Mouse (Mus musculus) embryonic facial prominence, embryonic 13.5 days (tissue): ENCODE data around the gene Mlycd. TPM values are rescaled to one million over a fixed set of nuclear protein-coding genes. Genes with fewer than 3 reads are reported as not detected.
A peak's percentile ranks its signal among the peaks of the same experiment; 100 is the strongest.

Experiments used
- ATAC-seq: fragments of 200-750 bp; cut with Nextera tagmentation; 2 replicates; pipeline ENCODE4 v1.8.0; 2017; ENCODE audit warnings: low read depth; ENCODE audit not compliant: insufficient number of reproducible peaks, insufficient read depth, low FRiP score, low TSS enrichment
- H3K27ac ChIP-seq: fragments of 300-500 bp; sonication (generic); 2 replicates; pipeline ENCODE4 v1.5.1; 2015; ENCODE audit warnings: moderate library complexity, mild to moderate bottlenecking, inconsistent platforms
- H3K27me3 ChIP-seq: fragments of 300-500 bp; sonication (generic); 2 replicates; pipeline ENCODE4 v1.6.1; 2015; ENCODE audit warnings: mild to moderate bottlenecking, inconsistent platforms
- H3K36me3 ChIP-seq: fragments of 300-500 bp; sonication (generic); 2 replicates; pipeline ENCODE4 v1.6.1; 2015; ENCODE audit warnings: mild to moderate bottlenecking, inconsistent platforms
- H3K4me1 ChIP-seq: fragments of 300-500 bp; sonication (generic); 2 replicates; pipeline ENCODE4 v1.6.1; 2015; ENCODE audit warnings: inconsistent platforms
- H3K4me2 ChIP-seq: fragments of 300-500 bp; sonication (generic); 2 replicates; pipeline ENCODE4 v1.6.1; 2015; ENCODE audit warnings: moderate library complexity, mild to moderate bottlenecking, inconsistent platforms
- H3K4me3 ChIP-seq: fragments of 300-500 bp; sonication (generic); 2 replicates; pipeline ENCODE4 v1.5.1; 2015; ENCODE audit warnings: mild to moderate bottlenecking, inconsistent platforms
- H3K9ac ChIP-seq: fragments of 300-500 bp; sonication (generic); 2 replicates; pipeline ENCODE4 v1.6.1; 2015; ENCODE audit warnings: mild to moderate bottlenecking, inconsistent platforms
- H3K9me3 ChIP-seq: fragments of 300-500 bp; sonication (generic); 2 replicates; pipeline ENCODE4 v1.6.1; 2016; ENCODE audit warnings: inconsistent platforms
- WGBS: fragments of 180-500 bp; shearing (Covaris S2); methylation state at CpG from one replicate; pipeline ENCODE4 v1.1.7; 2015; ENCODE audit warnings: mixed read lengths; 5-methylcytosine and 5-hydroxymethylcytosine counted together
- polyA plus RNA-seq: library from polyadenylated mRNA; unstranded; fragments of >200 nt; fragmentation: Nextera tagmentation; extraction: Ambion mirVana; gene quantifications from 2 replicates; pipeline ENCODE4 v1.2.1, GENCODE M21; 2015

The Mlycd gene
- polyA plus RNA-seq, 1 experiment from 2014 or later = 11.0 TPM

DNA sequence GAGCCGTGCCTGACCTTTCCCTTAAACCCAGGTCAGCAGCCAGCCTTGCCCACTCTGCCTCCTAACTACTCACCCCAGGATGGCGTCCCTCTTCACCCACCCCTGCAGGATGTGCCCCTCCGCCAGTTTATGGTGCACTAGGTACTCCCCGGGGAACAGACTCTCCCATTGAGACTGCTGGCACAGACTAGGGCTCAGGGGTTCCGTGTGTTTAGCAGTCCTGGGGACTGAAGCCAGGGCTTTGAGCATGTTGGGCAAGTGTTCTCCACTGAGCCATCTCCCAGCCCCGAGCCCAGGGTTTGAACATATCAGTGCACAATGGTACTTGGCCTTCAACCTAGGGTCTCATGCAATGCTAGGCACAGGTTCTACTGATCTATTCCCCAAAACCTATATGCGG, 40.8 kb downstream of the Mlycd start:
- Histone ChIP-seq H3K9ac (no peak overlapping the region), H3K4me1 (peaks cover 13% of the 10 kb centered on the region), H3K4me2 (no peak overlapping the region), H3K4me3 (no peak overlapping the region), H3K36me3 (no peaks in the 10 kb centered on the region), H3K27me3 (no peaks in the 10 kb centered on the region), H3K27ac (no peak overlapping the region), H3K9me3 (no peaks in the 10 kb centered on the region)
- WGBS = 85% methylated on average over 7 of the region's 7 CpGs
- no peak for ATAC-seq

DNA sequence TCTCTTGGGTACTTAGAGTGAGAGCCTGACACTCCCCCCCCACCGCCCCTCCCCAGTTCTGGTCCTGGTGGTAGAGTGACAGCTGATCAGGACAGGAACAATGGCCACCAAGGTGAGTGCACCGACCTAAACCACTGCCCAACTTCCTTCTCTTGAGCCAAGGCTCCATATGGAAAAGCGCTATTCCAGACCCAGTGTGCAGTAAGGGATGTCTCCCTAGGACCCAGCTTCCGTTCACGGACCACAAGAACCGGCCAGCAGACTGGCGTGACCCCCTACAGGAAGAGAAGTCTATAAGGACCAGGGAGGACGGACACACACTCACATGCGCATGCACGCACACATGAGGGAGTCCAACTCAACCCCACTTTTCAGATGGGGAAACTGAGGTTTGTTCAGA, 41.7 kb downstream of the Mlycd start:
- Histone ChIP-seq H3K27me3 (0 out of 2 replicates have a peak, but pooled peaks cover 1% of the 10 kb centered on the region), H3K4me2 (no peak overlapping the region), H3K27ac (no peak overlapping the region), H3K9me3 (no peaks in the 10 kb centered on the region), H3K4me1 (peaks cover 20% of the 10 kb centered on the region), H3K4me3 (no peak overlapping the region), H3K9ac (no peak overlapping the region), H3K36me3 (no peaks in the 10 kb centered on the region)
- ATAC-seq = no peak
- 86% methylated on average over 10 of the region's 10 CpGs for WGBS

DNA sequence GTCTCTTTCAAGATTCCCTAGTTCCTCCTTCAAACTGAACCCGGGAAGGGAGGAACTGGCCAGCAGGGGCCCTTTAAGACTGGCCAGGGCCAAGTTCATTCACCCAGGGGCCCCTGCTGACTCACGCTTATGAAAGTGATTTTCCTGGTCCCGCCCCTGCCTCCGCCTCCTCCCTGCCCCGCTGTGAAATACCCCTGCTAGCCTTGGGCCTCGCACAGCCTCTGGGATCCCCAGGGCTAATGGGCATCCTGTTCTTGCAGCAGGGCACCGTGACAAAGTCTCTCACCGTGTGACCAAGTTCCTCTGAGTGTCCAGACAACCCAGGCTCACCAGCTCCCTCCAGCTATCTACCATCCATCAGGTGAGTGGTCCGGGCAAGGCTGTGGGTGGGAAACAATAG, 42.3 kb downstream of the Mlycd start:
- peaks cover 20% of the 10 kb centered on the region for H3K4me1 ChIP-seq
- H3K4me2 ChIP-seq = no peak overlapping the region

DNA sequence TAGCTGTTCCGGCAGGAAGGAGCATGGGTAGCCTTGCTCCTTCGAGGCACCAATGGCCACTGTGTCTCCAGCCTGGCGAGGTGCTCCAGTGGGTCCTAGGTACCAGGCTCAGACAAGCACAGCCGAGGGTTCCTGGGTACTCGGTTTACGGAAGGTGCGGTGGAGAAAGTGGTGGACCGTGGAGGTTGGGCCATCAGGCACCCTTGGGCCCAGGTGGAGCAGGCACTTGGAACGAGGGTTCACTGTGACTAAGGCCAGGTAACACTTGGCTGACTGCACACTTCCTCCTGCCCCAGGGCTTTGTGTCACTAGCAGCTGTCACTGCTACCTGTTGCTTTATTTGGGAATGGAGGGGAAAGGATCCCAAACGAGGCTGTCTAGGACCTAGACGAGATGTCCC, 42.8 kb downstream of the Mlycd start:
- Histone ChIP-seq H3K36me3 (no peaks in the 10 kb centered on the region), H3K9me3 (no peaks in the 10 kb centered on the region), H3K4me3 (no peak overlapping the region), H3K27ac (no peak overlapping the region), H3K9ac (no peak overlapping the region), H3K27me3 (0 out of 2 replicates have a peak, but pooled peaks cover 4% of the 10 kb centered on the region), H3K4me2 (no peak overlapping the region), H3K4me1 (peaks cover 20% of the 10 kb centered on the region)
- ATAC-seq = no peak
- 65% methylated on average over 11 of the region's 11 CpGs for WGBS

More for the DNA sequence above, 42.3 kb downstream of the Mlycd start:
- Histone ChIP-seq H3K9me3 (no peaks in the 10 kb centered on the region), H3K36me3 (no peaks in the 10 kb centered on the region), H3K4me3 (no peak overlapping the region), H3K9ac (no peak overlapping the region), H3K27me3 (0 out of 2 replicates have a peak, but pooled peaks cover 4% of the 10 kb centered on the region), H3K27ac (no peak overlapping the region)
- no peak for ATAC-seq
- 15% methylated on average over 9 of the region's 9 CpGs for WGBS

DNA sequence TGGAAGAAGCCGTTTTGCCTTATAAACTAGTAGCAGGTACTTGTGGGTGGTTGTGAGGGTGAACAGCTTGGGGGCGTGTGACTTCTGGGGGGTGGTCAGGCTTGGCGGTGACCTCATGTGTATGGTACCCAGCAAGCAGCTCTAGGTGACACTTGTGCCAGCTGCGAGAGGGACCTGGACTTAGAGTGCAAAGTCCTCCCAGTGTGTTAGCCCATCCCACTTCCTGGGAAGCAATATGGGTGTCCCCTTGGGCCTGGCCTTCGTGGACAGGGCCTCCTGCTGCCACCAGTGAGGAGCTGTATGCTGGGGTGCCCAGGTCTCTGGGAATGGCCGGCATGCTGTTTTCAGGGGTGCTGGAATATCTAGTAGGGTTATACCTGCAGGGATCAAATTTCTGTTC, 44.2 kb downstream of the Mlycd start:
- Histone ChIP-seq H3K4me1 (peaks cover 20% of the 10 kb centered on the region), H3K36me3 (no peaks in the 10 kb centered on the region), H3K27ac (no peak overlapping the region), H3K9me3 (no peaks in the 10 kb centered on the region), H3K27me3 (0 out of 2 replicates have a peak, but pooled peaks cover 4% of the 10 kb centered on the region), H3K9ac (no peak overlapping the region), H3K4me3 (no peak overlapping the region), H3K4me2 (no peak overlapping the region)
- WGBS = 74% methylated on average over 6 of the region's 6 CpGs
- no peak for ATAC-seq

DNA sequence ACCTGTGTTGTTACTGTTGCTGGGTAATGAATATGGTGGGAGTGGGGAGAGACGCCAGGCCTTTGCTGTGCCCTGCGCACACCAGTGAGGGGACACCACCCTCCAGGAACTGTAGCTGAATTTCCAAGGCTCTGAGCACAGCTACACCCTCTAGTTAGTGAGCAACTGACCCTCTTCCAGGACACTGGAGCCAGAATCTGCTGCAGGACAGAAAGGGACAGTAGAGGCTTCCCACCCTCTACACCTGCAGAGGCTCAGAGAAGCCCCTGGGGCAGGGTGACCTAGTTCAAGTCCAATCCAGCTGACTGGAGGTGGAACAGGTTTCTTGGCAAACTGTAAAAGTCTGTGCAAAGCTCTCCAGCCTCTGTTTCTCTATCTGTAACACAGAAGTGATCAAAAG, 44.7 kb downstream of the Mlycd start:
- Histone ChIP-seq H3K36me3 (no peaks in the 10 kb centered on the region), H3K4me2 (no peak overlapping the region), H3K9ac (no peak overlapping the region), H3K4me1 (peaks cover 20% of the 10 kb centered on the region), H3K27me3 (0 out of 2 replicates have a peak, but pooled peaks cover 4% of the 10 kb centered on the region), H3K9me3 (no peaks in the 10 kb centered on the region), H3K27ac (peak overlapping the region; percentile 30; the same call in 1 of the 2 replicates), H3K4me3 (no peak overlapping the region)
- 83% methylated on average over 2 of the region's 2 CpGs for WGBS
- ATAC-seq = no peak

DNA sequence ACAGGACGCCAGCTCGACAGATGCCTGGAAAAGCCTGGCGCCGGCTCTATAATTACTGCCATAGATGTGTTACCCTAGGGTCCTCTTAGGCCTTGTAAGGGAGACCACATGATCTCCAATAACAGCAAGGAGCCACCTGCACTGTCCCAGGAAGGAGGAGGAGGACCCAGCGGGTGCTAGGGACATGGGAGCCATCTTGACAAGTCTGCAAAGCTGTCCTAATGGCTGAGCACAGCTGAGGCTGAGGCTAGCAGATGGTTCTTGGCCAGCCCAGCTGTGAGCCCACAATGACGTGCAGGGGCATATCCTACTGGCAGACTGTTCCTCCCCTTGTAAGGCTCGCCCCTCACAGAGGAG, 45.2 kb downstream of the Mlycd start:
- no peaks in the 10 kb centered on the region for H3K9me3 ChIP-seq
- H3K4me2 ChIP-seq = no peak overlapping the region; the same call in 1 of the 2 replicates
- no peaks in the 10 kb centered on the region for H3K36me3 ChIP-seq
- 45% methylated on average over 7 of the region's 7 CpGs for WGBS
- H3K27me3 ChIP-seq = peaks cover 4% of the 10 kb centered on the region; the same call in 1 of the 2 replicates
- peaks cover 20% of the 10 kb centered on the region for H3K4me1 ChIP-seq
- H3K9ac ChIP-seq = no peak overlapping the region
- ATAC-seq = no peak
- no peak overlapping the region for H3K4me3 ChIP-seq
- no peak overlapping the region; the same call in 1 of the 2 replicates for H3K27ac ChIP-seq

DNA sequence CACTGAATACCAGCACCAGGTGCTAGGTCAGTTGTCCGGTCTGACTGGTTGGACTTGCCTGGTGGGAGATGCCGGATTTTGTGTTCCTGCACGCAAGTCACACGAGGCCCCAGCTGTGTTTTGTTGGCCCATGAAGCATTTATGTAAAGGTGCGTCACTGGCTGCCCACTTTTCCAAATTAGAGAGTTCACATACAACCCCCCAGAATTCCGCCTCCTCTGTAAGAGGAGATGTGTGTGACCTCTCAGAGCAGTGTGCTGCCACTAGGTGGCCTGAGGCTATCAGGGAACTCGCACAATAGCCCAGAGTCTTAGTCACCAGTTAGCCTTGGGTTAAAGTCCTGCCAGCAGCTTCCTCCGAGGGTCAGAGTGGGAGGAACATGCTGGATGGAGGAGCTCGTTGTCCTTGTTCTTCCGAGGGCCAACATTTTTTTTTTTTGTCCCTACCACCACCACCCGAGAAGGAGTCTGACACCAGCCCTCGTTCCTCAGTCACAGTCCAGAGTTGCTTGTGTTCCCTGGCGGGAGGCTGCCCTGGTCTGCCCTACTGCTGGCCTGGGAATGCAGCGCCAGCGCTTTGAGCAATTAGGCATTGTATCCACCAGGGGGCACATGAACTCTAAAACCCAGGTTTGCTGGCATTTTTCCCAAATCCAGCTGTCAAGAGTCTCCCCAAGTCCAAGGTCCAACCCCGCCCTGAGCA, 45.7 kb downstream of the Mlycd start:
- H3K4me3 ChIP-seq = no peak overlapping the region
- no peaks in the 10 kb centered on the region for H3K36me3 ChIP-seq
- peaks cover 5% of the 10 kb centered on the region; the same call in 1 of the 2 replicates for H3K27me3 ChIP-seq
- peak overlapping the region; percentile 28 for H3K27ac ChIP-seq
- ATAC-seq = no peak
- no peaks in the 10 kb centered on the region for H3K9me3 ChIP-seq
- no peak overlapping the region for H3K9ac ChIP-seq
- peaks cover 20% of the 10 kb centered on the region for H3K4me1 ChIP-seq
- 10% methylated on average over 16 of the region's 16 CpGs for WGBS
- H3K4me2 ChIP-seq = peak overlapping the region; percentile 24

DNA sequence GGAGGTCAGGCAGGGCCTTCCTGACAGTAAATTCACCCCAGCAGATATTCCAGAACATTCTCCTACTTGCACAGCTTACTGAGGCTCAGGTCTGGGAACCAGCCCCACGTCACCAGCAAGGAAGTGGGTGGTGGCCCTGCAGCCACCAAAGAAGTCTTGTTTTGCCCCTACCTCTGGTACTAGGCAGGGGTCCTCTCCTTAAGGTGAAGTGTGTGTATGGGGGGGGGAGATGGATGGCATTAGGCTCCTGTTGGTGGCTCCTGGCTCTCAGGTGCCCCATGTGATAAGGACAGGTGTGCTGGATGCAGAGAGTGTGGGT, 46.2 kb downstream of the Mlycd start:
- Histone ChIP-seq H3K27me3 (peaks cover 10% of the 10 kb centered on the region; the same call in 1 of the 2 replicates), H3K4me2 (peak overlapping the region; percentile 24), H3K9me3 (no peaks in the 10 kb centered on the region), H3K27ac (no peak overlapping the region), H3K4me1 (peaks cover 20% of the 10 kb centered on the region), H3K36me3 (no peaks in the 10 kb centered on the region), H3K4me3 (no peak overlapping the region), H3K9ac (no peak overlapping the region)
- no peak for ATAC-seq
- 46% methylated on average over 1 of the region's 1 CpGs for WGBS

DNA sequence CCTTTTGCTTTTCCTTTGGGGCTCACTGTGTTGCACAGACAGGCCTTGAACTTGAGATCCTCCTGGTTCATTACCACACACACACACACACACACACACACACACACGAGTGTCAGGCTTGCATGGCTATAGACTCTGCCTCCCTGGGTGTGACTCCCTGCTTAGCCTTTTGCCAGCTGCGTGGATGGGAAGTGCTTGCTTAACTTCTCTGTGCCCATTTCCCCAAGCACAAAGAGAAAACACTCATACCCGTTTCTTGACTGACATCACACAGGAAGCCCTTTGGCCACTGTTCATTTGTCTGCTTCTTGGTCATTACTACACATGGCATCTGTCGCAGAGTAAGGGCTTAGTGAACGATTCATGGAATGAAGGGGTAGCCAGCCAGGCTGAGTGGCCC, 47.3 kb downstream of the Mlycd start:
- Histone ChIP-seq H3K9me3 (no peaks in the 10 kb centered on the region), H3K36me3 (no peaks in the 10 kb centered on the region), H3K4me2 (no peak overlapping the region), H3K4me3 (no peak overlapping the region), H3K27me3 (peaks cover 18% of the 10 kb centered on the region), H3K4me1 (peaks cover 20% of the 10 kb centered on the region), H3K9ac (no peak overlapping the region), H3K27ac (no peak overlapping the region)
- WGBS = 67% methylated on average over 5 of the region's 5 CpGs
- no peak for ATAC-seq

DNA sequence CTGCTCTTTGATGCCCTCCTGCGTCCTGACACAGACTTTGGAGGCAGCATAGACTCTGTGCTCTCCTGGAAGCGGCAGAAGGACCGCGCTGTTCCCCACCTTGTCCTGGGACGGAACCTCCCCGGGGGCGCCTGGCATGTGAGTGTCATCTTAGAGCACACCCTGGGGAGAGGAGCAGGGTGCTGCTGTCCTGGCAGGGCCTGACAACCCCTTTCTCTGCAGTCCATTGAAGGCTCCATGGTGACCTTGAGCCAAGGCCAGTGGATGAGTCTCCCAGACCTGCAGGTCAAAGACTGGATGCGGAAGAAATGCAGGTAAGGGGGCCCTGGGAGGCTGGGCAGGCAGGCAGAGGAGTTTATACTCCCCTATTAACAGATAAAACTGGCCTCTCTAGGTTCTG, 48.3 kb downstream of the Mlycd start:
- H3K27ac ChIP-seq = no peak overlapping the region
- peaks cover 27% of the 10 kb centered on the region for H3K4me1 ChIP-seq
- H3K27me3 ChIP-seq = peaks cover 27% of the 10 kb centered on the region
- no peak overlapping the region for H3K4me2 ChIP-seq
- H3K36me3 ChIP-seq = no peaks in the 10 kb centered on the region
- H3K9me3 ChIP-seq = no peaks in the 10 kb centered on the region
- ATAC-seq = no peak
- no peak overlapping the region for H3K4me3 ChIP-seq
- 91% methylated on average over 8 of the region's 8 CpGs for WGBS
- H3K9ac ChIP-seq = no peak overlapping the region

DNA sequence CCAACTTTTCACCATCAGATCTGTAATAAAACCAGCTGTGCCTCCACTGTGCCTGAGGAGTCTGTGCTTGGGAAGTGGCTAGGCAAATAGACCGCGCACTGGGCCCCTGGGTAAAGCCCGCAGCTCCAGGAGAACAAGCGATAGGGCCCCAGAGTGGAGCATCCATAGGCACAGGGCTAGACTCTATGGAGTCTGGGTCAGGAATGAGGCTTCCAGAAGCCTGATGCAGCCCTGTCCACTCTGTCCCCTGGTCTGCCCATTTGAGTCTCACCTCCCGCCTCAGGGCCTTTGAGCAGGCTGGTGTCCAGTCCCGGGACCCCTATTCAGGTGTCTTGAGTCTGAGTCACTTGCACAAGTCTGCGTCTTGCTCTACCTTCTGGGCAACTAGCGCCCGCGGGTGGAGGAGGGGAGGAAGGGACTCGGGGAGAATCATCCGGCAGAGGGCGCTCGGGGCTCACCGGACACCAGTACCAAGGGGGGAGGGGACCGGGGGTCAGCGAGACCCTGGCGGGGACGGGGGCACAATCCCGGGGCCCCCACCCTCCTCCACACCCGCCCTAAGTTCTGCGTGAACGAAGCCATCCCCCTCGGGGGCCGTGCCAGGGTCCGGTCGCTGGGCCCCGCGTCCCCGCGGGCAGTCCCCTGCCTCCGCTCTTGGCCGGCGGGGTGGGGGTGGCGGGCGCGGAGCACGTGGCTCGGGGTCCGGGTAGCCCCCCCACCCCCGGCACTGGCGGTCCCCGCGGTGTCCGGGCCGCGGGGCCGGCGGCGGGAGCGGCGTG, 51.7 kb downstream of the Mlycd start, which contains the start of gene Necab2:
TSS of gene Necab2 (plus strand) at position 509 of the 779 bp plus-strand sequence.
- H3K36me3 ChIP-seq = no peaks in the 10 kb centered on the region
- H3K4me3 ChIP-seq = peak within 1 kb of the TSS; percentile 72
- H3K9me3 ChIP-seq = no peaks in the 10 kb centered on the region
- ATAC-seq = 0 out of 2 replicates have a peak, but pooled peaks have one; percentile 17
- H3K4me2 ChIP-seq = peak within 1 kb of the TSS; percentile 89
- no peak within 1 kb of the TSS for H3K27ac ChIP-seq
- H3K9ac ChIP-seq = peak within 1 kb of the TSS; percentile 76
- WGBS = 1% methylated on average over 52 of the region's 52 CpGs
- peaks cover 13% of the 10 kb centered on the region; the same call in 1 of the 2 replicates for H3K4me1 ChIP-seq
- H3K27me3 ChIP-seq = peaks cover 44% of the 10 kb centered on the region
